Mouse (Mus musculus) lung, embryonic 16.5 days (tissue): Measurements from ENCODE around the gene Ptprs. TPM values are rescaled to one million over a fixed set of nuclear protein-coding genes. Genes with fewer than 3 reads are reported as not detected.

ENCODE experiments used
- ATAC-seq: fragments of 200-750 bp; cut with Nextera tagmentation; 2 replicates; pipeline ENCODE4 v1.8.0; 2017; ENCODE audit warnings: low read depth, mild to moderate bottlenecking, moderate library complexity
- H3K27ac ChIP-seq: fragments of 300-500 bp; sonication (generic); 2 replicates; pipeline ENCODE4 v1.5.1; 2014; ENCODE audit warnings: mild to moderate bottlenecking, control low read depth, low read length
- H3K27me3 ChIP-seq: fragments of 300-500 bp; sonication (generic); 2 replicates; pipeline ENCODE4 v1.6.1; 2014; ENCODE audit warnings: low read depth, low read length, mixed read lengths; ENCODE audit not compliant: control insufficient read depth, insufficient read depth
- H3K36me3 ChIP-seq: fragments of 300-500 bp; sonication (generic); 2 replicates; pipeline ENCODE4 v1.6.1; 2014; ENCODE audit warnings: low read length; ENCODE audit not compliant: control insufficient read depth, insufficient read depth
- H3K4me1 ChIP-seq: fragments of 300-500 bp; sonication (generic); replicated peaks from 2 replicates; pipeline ENCODE4 v1.6.1; 2014; ENCODE audit warnings: low read length, mixed read lengths; ENCODE audit not compliant: control insufficient read depth, insufficient read depth
- H3K4me2 ChIP-seq: fragments of 300-500 bp; sonication (generic); 2 replicates; pipeline ENCODE4 v1.6.1; 2014; ENCODE audit warnings: low read depth, low read length, control low read depth
- H3K4me3 ChIP-seq: fragments of 300-500 bp; sonication (generic); 2 replicates; pipeline ENCODE4 v1.5.1; 2014; ENCODE audit warnings: mild to moderate bottlenecking, low read length, control low read depth
- H3K9ac ChIP-seq: fragments of 300-500 bp; sonication (generic); 2 replicates; pipeline ENCODE4 v1.6.1; 2014; ENCODE audit warnings: low read length, control low read depth
- H3K9me3 ChIP-seq: fragments of 300-500 bp; sonication (generic); 2 replicates; pipeline ENCODE4 v1.6.1; 2016; ENCODE audit warnings: low read length; ENCODE audit not compliant: control insufficient read depth
- WGBS: fragments of 180-500 bp; shearing (Covaris S2); extraction: QIAGEN DNeasy Blood & Tissue Kit; methylation state at CpG from one replicate; pipeline ENCODE4 v1.1.7; 2014; 5-methylcytosine and 5-hydroxymethylcytosine counted together
- polyA plus RNA-seq: library from polyadenylated mRNA; unstranded; fragments of >200 nt; fragmentation: Nextera tagmentation; extraction: Ambion mirVana; gene quantifications from 2 replicates; pipeline ENCODE4 v1.2.1, GENCODE M21; 2015

Ptprs gene
- polyA plus RNA-seq, 1 experiment from 2014 or later, result 59.1 TPM

DNA sequence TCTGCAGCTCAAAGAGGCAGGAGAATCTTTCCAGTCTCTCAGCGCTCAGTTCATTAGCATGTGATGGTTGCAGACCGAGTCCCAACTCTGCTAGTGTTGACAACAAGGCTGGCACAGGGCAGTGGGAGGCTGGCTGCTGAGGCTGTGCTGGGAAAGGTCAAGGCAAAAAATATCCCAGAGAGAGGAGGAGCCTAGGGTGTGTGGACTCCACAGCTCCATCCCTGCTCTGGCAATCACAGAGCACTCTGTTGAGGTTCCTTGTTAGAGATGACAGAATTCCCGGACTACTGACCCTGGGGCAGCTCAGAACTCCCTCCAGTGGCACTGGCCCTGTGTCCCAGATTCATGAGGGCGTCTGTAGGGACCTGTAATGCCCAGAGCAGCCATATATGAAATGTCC lies 23.0 kb downstream of the Ptprs start:
- Histone ChIP-seq H3K4me1 (no peaks in the 10 kb centered on the region), H3K27ac (no peak overlapping the region)

DNA sequence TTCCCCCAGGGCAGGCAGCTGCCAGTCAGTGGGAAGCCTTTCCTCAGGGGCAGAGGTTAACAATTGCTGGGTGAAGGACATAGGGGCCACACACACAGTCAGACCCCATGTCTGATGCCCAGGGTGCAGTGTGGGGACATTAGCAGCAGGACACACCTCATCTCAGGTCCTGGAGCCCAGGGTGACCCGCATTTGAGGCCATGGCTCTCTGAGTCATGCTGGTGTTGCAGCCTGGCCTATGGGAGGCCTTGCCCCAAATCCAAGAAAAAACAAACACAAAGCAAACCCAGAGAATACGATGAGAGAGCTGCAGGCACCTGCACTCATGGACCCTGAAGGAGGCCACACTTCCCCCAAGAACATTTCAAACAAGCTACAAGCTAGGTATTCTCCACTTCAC lies 28.6 kb downstream of the Ptprs start:
- no peak for ATAC-seq
- Histone ChIP-seq H3K36me3 (peaks cover 47% of the 10 kb centered on the region), H3K27me3 (no peaks in the 10 kb centered on the region), H3K27ac (no peak overlapping the region), H3K4me1 (no peaks in the 10 kb centered on the region), H3K4me2 (no peak overlapping the region), H3K4me3 (no peak overlapping the region), H3K9me3 (no peaks in the 10 kb centered on the region), H3K9ac (no peak overlapping the region)
- 61% methylated on average over 2 of the region's 2 CpGs for WGBS

More for the DNA sequence above, 23.0 kb downstream of the Ptprs start:
- Histone ChIP-seq H3K36me3 (peaks cover 52% of the 10 kb centered on the region), H3K9ac (no peak overlapping the region), H3K4me3 (no peak overlapping the region), H3K27me3 (no peaks in the 10 kb centered on the region), H3K9me3 (no peaks in the 10 kb centered on the region), H3K4me2 (no peak overlapping the region)
- WGBS, result 76% methylated on average over 4 of the region's 4 CpGs
- no peak for ATAC-seq

DNA sequence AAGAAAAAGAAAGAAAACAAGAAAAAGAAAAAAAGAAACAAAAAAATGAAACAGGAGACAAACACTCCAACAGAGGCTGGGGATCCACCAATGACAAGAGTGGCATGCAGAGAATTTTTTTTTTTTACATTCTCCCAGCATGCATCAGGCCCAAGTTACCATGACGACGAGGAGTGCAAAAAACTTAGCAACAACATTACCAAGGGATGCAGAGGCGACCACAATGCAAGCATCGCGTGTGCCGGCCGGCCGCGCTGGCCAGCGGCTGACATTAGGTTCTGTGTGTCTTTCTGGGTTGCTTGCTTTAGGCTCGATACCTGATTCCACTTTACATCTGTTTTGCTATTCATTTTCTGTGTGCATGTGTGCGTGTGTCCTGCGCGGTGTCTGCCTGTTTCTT lies 30.9 kb downstream of the Ptprs start:
- no peaks in the 10 kb centered on the region for H3K4me1 ChIP-seq
- H3K4me3 ChIP-seq, result no peak overlapping the region
- ATAC-seq, result no peak
- H3K36me3 ChIP-seq, result peaks cover 30% of the 10 kb centered on the region
- no peak overlapping the region for H3K27ac ChIP-seq
- H3K27me3 ChIP-seq, result no peaks in the 10 kb centered on the region
- no peak overlapping the region for H3K9ac ChIP-seq
- WGBS, result 71% methylated on average over 14 of the region's 14 CpGs
- H3K9me3 ChIP-seq, result no peaks in the 10 kb centered on the region
- no peak overlapping the region for H3K4me2 ChIP-seq

DNA sequence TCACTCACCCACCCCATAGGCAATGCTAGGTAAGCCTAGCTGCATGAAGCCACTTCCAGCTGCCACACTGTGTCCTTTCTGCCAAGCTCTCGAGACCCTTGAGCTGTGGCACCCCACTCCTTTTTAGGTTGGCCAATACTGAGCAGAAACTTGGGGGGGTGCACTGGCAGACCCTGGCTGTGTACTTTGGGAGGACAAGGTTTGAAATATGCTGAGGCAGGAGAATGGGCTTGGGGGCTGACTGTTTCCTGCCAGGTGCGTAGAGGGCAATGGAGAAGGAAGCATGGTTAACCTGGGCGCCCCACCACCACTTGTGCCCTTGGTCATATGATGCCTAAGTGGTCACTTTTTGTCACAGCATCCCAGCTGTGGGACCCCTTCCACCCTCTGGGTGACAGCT lies 31.5 kb downstream of the Ptprs start:
- ATAC-seq, result no peak
- Histone ChIP-seq H3K4me2 (no peak overlapping the region), H3K9ac (no peak overlapping the region), H3K27me3 (no peaks in the 10 kb centered on the region), H3K36me3 (peaks cover 24% of the 10 kb centered on the region), H3K4me3 (no peak overlapping the region), H3K27ac (no peak overlapping the region), H3K4me1 (no peaks in the 10 kb centered on the region), H3K9me3 (no peaks in the 10 kb centered on the region)
- WGBS, result 87% methylated on average over 3 of the region's 3 CpGs

DNA sequence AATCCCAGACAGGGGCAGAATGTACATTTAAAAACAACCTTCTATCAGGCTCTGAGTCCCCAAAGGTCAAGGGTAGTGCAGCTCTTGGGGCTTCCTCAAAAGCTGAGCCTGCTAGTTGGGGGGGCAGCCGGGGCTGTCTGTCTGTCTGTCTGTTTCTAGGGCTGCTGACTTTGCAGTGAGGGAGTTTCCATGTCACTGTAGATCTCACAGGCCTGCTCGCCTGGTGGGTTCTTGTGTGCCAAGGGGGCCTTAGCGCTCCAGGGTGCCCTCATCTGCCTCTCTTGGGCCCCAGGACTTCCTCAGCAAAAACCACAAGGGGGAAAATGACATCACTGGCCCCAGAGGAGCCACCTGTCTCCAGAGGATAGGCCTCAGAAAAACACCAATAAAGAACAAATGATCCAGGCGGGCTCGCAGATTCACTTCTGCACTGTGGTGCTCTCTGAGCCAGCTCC lies 32.9 kb downstream of the Ptprs start:
- H3K9me3 ChIP-seq, result no peaks in the 10 kb centered on the region
- no peak overlapping the region for H3K4me2 ChIP-seq
- no peak overlapping the region for H3K4me3 ChIP-seq
- H3K9ac ChIP-seq, result no peak overlapping the region
- H3K4me1 ChIP-seq, result no peaks in the 10 kb centered on the region
- ATAC-seq, result 0 out of 2 replicates have a peak, but pooled peaks have one; percentile 13
- no peaks in the 10 kb centered on the region for H3K27me3 ChIP-seq
- 71% methylated on average over 5 of the region's 5 CpGs for WGBS
- H3K36me3 ChIP-seq, result peaks cover 14% of the 10 kb centered on the region
- H3K27ac ChIP-seq, result no peak overlapping the region

DNA sequence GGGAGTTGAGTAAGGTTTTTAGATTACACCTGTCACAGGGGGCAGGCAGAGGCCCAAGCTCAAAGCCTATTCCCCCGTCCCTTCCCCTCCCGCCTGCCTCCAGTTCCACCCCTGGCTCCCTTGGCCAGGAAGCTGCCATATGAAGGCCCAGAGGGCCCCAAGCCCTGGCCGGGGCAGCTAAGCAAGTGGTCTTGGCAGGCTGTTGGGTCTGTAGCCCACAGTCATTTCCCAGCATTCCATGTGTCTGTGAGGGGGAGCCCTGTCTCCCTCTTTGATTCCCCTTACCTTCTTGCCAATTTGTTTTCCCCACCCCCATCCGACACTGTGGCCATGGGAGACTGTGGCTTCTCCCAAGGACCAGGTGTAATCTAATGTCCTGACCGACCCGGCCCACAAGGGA lies 34.0 kb downstream of the Ptprs start:
- H3K9me3 ChIP-seq, result peaks cover 2% of the 10 kb centered on the region; the same call in 1 of the 2 replicates
- no peak overlapping the region for H3K27ac ChIP-seq
- 82% methylated on average over 6 of the region's 6 CpGs for WGBS
- no peak for ATAC-seq
- no peaks in the 10 kb centered on the region for H3K27me3 ChIP-seq
- no peaks in the 10 kb centered on the region for H3K4me1 ChIP-seq
- H3K4me2 ChIP-seq, result no peak overlapping the region
- H3K9ac ChIP-seq, result no peak overlapping the region
- H3K4me3 ChIP-seq, result no peak overlapping the region
- peaks cover 14% of the 10 kb centered on the region for H3K36me3 ChIP-seq

DNA sequence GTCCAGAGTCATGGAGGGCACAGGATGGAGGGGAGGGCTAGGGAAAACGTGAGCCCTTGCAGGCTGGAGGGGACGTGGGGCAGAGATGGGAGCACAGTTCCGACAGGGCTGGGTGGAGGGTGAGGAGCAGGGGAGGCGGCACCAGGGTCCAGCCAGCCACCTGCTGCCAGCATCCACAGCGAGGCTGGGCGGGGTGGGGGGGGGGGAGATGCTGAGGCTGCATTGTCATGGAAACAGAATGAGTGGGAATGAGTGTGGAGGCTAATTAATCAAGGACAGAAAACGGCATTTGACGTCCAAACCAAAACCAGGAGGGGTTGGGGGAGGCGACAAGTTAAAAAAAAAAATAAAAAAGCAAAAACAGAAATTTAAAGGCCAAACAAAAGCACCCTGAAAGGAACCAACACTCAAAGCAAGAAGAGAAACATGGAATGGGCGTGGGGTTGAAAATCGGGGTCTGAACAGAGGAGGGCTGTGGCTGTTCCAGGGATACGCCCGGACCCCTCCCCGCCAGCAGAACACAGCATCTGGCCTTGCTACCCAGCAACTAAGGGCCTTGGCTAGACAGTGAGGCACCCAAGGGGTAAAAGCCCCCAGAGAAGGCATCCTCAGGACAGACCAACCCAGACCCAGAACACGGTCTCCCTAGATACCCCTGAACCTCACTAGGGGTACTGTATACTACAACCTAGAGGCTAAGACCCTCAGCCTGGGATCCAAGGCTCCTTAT lies 36.4 kb downstream of the Ptprs start:
- ATAC-seq, result no peak
- H3K27ac ChIP-seq, result no peak overlapping the region
- no peak overlapping the region for H3K9ac ChIP-seq
- WGBS, result 78% methylated on average over 15 of the region's 15 CpGs
- H3K9me3 ChIP-seq, result peaks cover 5% of the 10 kb centered on the region; the same call in 1 of the 2 replicates
- no peak overlapping the region for H3K4me3 ChIP-seq
- no peak overlapping the region for H3K4me2 ChIP-seq
- H3K36me3 ChIP-seq, result peaks cover 31% of the 10 kb centered on the region
- no peaks in the 10 kb centered on the region for H3K4me1 ChIP-seq
- no peaks in the 10 kb centered on the region for H3K27me3 ChIP-seq

DNA sequence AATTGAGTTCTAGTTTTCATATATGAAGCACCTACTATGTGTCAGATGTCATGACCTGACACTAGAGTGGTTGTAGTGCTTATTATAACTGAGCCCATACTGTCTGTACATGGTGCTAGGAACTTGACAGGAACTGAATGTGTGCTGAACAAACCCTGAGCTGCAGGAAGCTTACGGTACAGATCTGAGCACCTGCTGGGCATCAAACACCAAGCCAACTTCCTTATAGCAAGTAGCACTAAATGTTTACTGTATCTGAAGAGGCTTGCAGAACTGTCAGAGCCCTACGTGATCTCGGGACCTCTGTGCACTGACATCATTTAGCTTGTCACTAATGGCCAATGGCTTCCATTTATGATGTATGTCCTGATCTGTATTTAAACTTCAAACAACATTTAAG lies 44.7 kb downstream of the Ptprs start:
- no peak for ATAC-seq
- Histone ChIP-seq H3K4me3 (no peak overlapping the region), H3K36me3 (peaks cover 24% of the 10 kb centered on the region), H3K4me1 (no peaks in the 10 kb centered on the region), H3K9ac (no peak overlapping the region), H3K27me3 (no peaks in the 10 kb centered on the region), H3K9me3 (no peaks in the 10 kb centered on the region), H3K4me2 (no peak overlapping the region), H3K27ac (no peak overlapping the region)
- WGBS, result 74% methylated on average over 3 of the region's 3 CpGs

DNA sequence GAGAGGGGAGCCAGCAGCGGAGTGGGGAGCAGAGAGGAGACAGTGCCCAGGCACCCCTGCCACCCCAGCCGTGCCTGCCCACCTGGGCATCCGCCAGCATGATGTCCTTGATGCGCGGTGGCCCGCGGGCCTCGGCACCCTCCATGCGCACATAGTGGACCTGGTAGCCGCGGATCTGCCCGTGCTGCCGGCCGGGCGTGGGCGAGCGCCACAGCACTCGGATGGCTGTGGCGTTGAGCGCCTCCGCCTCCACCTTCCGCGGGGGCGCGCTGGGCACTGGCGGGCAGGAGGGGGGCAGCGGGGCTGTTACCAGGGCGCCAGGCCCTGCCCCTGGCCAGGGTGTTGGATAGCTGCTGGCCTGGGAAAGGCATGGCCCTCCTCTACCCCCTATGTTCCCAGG lies 48.4 kb downstream of the Ptprs start:
- H3K4me3 ChIP-seq, result no peak overlapping the region
- ATAC-seq, result no peak
- H3K9me3 ChIP-seq, result no peaks in the 10 kb centered on the region
- H3K9ac ChIP-seq, result no peak overlapping the region
- no peaks in the 10 kb centered on the region for H3K27me3 ChIP-seq
- no peak overlapping the region for H3K4me2 ChIP-seq
- H3K4me1 ChIP-seq, result peaks cover 6% of the 10 kb centered on the region
- WGBS, result 81% methylated on average over 26 of the region's 28 CpGs
- H3K27ac ChIP-seq, result no peak overlapping the region
- H3K36me3 ChIP-seq, result peaks cover 17% of the 10 kb centered on the region
